Mouse (Mus musculus) forebrain, embryonic 16.5 days (tissue): Measurements from ENCODE around the gene Lingo1. TPM values are rescaled to one million over a fixed set of nuclear protein-coding genes. Genes with fewer than 3 reads are reported as not detected.

Experiments used
- ATAC-seq: fragments of 200-750 bp; cut with Nextera tagmentation; 2 replicates; pipeline ENCODE4 v1.8.0; 2017; ENCODE audit warnings: mild to moderate bottlenecking, moderate library complexity
- H3K27ac ChIP-seq: fragments of 300-500 bp; sonication (generic); 2 replicates; pipeline ENCODE4 v1.5.1; 2014; ENCODE audit warnings: low read length, control low read depth
- H3K27me3 ChIP-seq: fragments of 300-500 bp; sonication (generic); replicated peaks from 2 replicates; pipeline ENCODE4 v1.6.1; 2014; ENCODE audit warnings: low read length; ENCODE audit not compliant: control insufficient read depth, insufficient read depth
- H3K36me3 ChIP-seq: fragments of 300-500 bp; sonication (generic); 2 replicates; pipeline ENCODE4 v1.6.1; 2014; ENCODE audit not compliant: control insufficient read depth, insufficient read depth
- H3K4me1 ChIP-seq: fragments of 300-500 bp; sonication (generic); replicated peaks from 2 replicates; pipeline ENCODE4 v1.6.1; 2014; ENCODE audit warnings: low read length; ENCODE audit not compliant: control insufficient read depth, insufficient read depth
- H3K4me2 ChIP-seq: fragments of 300-500 bp; sonication (generic); 2 replicates; pipeline ENCODE4 v1.6.1; 2014; ENCODE audit warnings: mild to moderate bottlenecking, low read length, control low read depth
- H3K4me3 ChIP-seq: fragments of 300-500 bp; sonication (generic); replicated peaks from 2 replicates; pipeline ENCODE4 v1.5.1; 2014; ENCODE audit warnings: mild to moderate bottlenecking, low read length, control low read depth
- H3K9ac ChIP-seq: fragments of 300-500 bp; sonication (generic); replicated peaks from 2 replicates; pipeline ENCODE4 v1.6.1; 2014; ENCODE audit warnings: low read depth, low read length, control low read depth
- H3K9me3 ChIP-seq: fragments of 300-500 bp; sonication (generic); 2 replicates; pipeline ENCODE4 v1.6.1; 2016; ENCODE audit warnings: low read length; ENCODE audit not compliant: control insufficient read depth
- whole genome bisulfite sequencing: fragments of 180-500 bp; shearing (Covaris S2); extraction: QIAGEN DNeasy Blood & Tissue Kit; methylation state at CpG from one replicate; pipeline ENCODE4 v1.1.7; 2014; 5-methylcytosine and 5-hydroxymethylcytosine counted together
- polyA plus RNA-seq: library from polyadenylated mRNA; unstranded; fragments of >200 nt; fragmentation: Nextera tagmentation; extraction: Ambion mirVana; gene quantifications from 2 replicates; pipeline ENCODE4 v1.2.1, GENCODE M21; 2015

Lingo1 gene
- polyA plus RNA-seq, 1 experiment from 2014 or later, result 45.0 TPM

DNA sequence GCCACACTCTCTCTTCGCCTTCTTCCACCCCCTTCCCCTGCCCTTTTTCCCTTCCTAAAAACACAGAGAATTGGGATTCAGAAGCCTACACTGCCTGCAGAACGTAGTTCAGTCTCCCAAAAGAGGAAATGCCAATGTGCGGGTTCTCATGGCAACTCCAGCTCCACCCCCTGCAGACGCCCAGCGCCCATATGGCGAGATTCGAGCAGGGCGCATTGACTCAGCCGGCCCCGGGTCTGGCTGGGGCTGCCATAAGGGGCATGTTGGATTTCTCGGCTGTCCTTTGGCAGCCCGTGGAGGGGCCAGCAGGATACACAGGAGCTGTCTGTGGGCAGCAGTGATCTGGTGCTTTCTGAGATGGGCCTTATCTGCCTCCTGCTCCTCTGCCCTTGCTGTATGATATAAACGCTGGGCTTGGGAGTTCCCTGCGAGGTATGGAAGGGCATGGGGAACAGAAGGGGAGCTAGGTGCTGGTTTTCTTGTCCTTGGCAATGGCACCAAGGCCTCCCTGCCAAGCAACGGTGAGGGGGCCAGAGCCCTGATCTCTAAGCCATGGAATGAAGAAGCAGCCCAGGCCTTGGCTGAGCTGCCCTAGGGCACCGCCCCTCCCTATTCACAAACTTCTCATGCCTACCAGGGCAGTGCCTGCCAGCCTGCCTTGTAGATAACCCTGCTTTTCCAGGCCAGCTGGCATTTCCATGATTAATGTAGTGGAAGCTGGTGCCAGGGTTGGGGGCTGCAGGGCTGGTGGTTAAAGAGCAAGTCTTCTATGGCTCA lies 139.3 kb downstream of the Lingo1 start:
- H3K27me3 ChIP-seq, result no peaks in the 10 kb centered on the region
- H3K9me3 ChIP-seq, result no peaks in the 10 kb centered on the region
- H3K9ac ChIP-seq, result no peak overlapping the region; the same call in 1 of the 2 replicates
- peak overlapping the region; percentile 19 for H3K4me2 ChIP-seq
- peak overlapping the region; percentile 86 for H3K27ac ChIP-seq
- peaks cover 41% of the 10 kb centered on the region for H3K4me1 ChIP-seq
- H3K36me3 ChIP-seq, result no peaks in the 10 kb centered on the region
- WGBS, result 47% methylated on average over 16 of the region's 16 CpGs
- ATAC-seq, result peak; percentile 47
- H3K4me3 ChIP-seq, result no peak overlapping the region

DNA sequence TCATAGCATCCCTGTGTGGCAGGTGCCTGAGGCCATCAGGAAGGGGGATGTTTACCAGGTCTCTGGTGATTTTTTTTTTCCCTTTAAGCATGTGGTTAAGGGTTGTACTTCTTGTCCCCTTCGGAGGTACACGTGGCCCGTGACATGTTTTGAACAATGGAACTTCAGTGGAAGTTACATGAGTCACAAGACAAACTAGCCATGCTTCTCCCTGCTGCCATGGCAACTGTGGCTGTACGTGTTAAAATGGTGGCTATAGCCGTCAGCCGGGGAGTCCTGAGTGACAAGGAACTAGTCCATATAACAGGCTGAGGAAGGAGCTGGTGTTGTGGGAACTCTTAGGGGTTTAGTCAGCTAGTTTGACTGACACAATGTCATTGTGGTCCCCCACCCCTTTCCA lies 141.1 kb downstream of the Lingo1 start:
- H3K9ac ChIP-seq, result no peak overlapping the region
- H3K27ac ChIP-seq, result no peak overlapping the region
- 33% methylated on average over 6 of the region's 6 CpGs for WGBS
- H3K4me3 ChIP-seq, result no peak overlapping the region
- peaks cover 41% of the 10 kb centered on the region for H3K4me1 ChIP-seq
- H3K27me3 ChIP-seq, result no peaks in the 10 kb centered on the region; the same call in 1 of the 2 replicates
- H3K36me3 ChIP-seq, result no peaks in the 10 kb centered on the region
- no peak for ATAC-seq
- no peak overlapping the region for H3K4me2 ChIP-seq
- H3K9me3 ChIP-seq, result no peaks in the 10 kb centered on the region

DNA sequence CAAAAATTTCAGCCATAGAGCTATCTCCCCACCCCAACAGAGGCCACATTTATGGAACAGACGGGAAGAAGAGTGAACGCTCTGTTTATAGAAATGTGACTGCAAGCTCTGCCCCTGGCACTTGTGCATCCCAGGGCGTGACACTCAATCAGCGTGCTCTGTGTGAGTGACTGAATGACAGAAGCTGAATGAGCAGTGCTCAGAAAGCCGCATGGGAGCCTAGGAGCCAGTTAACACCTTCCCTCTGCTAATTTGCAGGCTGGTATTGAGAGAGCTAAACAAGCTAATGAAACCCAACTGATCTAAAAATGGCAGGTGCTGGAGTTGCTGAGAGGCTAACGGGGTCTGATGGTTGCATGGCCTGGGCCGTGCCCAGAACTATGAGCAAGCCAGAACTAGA lies 143.7 kb downstream of the Lingo1 start:
- Histone ChIP-seq H3K4me3 (no peak overlapping the region), H3K4me2 (no peak overlapping the region), H3K27me3 (no peaks in the 10 kb centered on the region; the same call in 1 of the 2 replicates), H3K36me3 (no peaks in the 10 kb centered on the region), H3K27ac (no peak overlapping the region), H3K9me3 (no peaks in the 10 kb centered on the region), H3K9ac (no peak overlapping the region), H3K4me1 (peaks cover 32% of the 10 kb centered on the region)
- WGBS, result 32% methylated on average over 7 of the region's 7 CpGs
- ATAC-seq, result no peak

DNA sequence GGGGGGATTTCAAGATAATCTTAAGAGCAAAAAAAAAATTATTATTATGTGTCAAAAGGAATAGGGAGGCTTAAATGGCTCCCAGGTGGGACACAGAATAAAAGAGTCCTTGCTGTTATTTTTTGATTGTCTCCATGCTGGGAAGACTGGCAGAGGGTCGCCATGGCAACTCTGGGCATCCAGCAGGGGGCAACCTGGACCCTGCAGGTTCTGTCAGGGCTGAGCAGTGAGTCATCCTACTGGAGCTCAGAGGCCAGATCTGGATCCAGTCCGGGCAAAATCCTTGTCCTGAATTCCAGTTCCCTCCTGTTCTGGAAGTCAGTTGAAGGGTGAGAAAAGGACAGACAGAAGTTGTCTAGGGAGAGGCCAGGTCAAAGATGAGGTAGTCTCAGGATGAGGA lies 144.7 kb downstream of the Lingo1 start:
- H3K4me1 ChIP-seq, result peaks cover 22% of the 10 kb centered on the region
- no peaks in the 10 kb centered on the region; the same call in 1 of the 2 replicates for H3K27me3 ChIP-seq
- H3K9me3 ChIP-seq, result no peaks in the 10 kb centered on the region
- 37% methylated on average over 2 of the region's 2 CpGs for WGBS
- no peak overlapping the region for H3K27ac ChIP-seq
- H3K36me3 ChIP-seq, result no peaks in the 10 kb centered on the region
- H3K4me3 ChIP-seq, result no peak overlapping the region
- no peak overlapping the region for H3K9ac ChIP-seq
- H3K4me2 ChIP-seq, result no peak overlapping the region
- no peak for ATAC-seq

DNA sequence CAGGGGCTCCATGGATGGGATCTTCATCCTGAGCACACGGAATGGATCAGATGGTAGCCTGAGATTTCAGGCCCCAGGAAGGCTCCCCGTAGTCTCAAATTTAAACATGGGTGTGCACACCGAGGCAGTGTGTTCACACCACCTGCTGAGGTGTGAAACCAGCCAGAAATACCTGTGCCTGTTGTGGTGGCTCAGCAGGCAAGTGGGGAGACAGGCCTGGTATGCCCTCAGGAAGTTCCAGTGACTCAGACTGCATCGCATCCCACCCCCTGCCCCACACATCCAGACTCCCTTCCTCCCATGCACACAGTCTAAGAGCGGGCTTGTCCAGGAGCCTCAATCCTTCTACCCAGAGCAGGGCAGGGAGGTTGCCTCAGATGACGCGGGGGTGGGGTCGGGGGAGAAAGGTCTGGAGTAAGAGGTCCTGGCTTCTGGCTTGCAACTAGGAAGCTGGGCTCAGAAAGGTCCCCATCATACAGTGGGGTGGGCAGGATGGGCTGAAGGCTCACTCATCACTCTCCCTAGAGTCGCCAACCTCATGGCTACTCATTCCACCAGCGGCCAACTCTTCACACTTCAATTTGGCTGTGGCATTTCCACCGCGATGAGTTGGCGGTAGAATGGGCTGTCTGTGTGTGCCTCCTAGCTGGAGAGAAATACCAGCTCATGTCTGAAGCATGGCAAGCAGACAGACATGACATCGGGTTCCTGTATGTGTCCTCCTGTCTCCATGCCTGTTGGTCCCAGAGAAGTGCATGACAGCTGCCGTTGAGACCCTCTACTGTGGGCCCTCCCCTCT lies 149.8 kb downstream of the Lingo1 start:
- ATAC-seq, result no peak
- H3K27me3 ChIP-seq, result peaks cover 4% of the 10 kb centered on the region
- H3K9ac ChIP-seq, result no peak overlapping the region
- H3K4me1 ChIP-seq, result peaks cover 17% of the 10 kb centered on the region
- H3K36me3 ChIP-seq, result no peaks in the 10 kb centered on the region
- H3K4me2 ChIP-seq, result no peak overlapping the region
- 87% methylated on average over 15 of the region's 15 CpGs for WGBS
- no peak overlapping the region for H3K4me3 ChIP-seq
- no peaks in the 10 kb centered on the region for H3K9me3 ChIP-seq
- no peak overlapping the region for H3K27ac ChIP-seq

DNA sequence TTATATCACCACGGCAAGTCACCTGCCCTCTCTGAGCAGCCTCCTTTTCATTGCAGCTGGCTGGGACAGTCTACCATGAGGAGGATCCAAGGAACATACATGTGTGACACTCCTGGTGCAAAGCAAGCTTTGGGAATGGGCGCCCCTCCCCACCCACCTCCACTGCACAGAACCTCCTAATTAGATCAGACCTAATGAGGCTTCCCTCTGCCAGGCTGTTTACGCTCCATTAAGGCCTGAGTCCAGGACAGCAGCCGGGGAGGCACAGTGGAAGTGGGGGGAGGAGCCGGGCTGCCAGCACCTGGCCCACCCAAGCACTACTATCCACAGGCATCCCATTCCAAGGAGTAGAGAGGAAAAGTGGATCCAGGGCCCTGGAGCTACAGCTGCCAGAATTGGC lies 152.8 kb downstream of the Lingo1 start:
- Histone ChIP-seq H3K4me1 (peaks cover 17% of the 10 kb centered on the region), H3K27me3 (peaks cover 21% of the 10 kb centered on the region), H3K9ac (no peak overlapping the region), H3K4me2 (no peak overlapping the region), H3K4me3 (no peak overlapping the region), H3K36me3 (no peaks in the 10 kb centered on the region), H3K27ac (no peak overlapping the region), H3K9me3 (no peaks in the 10 kb centered on the region)
- 20% methylated on average over 5 of the region's 5 CpGs for WGBS
- peak; percentile 66 for ATAC-seq

DNA sequence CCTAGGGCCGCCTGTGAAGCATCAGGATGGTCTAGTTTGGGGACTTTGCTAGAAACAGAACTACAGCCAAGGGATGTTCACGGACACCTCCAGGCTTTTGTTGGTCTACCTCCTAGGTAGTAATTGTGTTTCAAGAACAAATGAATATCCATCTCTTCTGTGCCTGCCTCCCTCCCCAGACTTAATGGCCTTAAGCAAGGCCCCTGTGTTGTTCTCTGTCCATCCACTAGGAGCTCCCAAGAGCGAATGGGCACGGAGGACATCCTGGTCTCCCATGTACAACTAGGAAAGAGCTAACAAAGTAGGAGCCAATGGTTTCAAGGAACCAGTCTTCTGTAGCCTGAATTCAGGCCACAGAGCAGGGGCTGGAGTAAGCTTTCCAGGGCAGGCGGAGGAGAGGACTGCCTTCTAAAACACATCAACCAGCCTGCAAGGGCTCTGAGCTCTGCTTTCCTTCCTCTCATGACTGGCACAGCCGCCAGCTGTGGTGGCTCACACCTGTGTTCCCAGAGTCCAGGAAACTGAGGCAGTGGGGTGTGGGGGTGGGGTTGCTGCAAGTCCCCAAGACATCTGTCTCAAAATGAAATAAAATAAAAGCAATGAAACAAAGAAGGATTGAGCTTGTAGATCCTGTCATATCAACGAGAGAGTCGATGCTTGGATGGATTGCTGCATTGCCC lies 157.9 kb downstream of the Lingo1 start:
- peaks cover 36% of the 10 kb centered on the region for H3K4me1 ChIP-seq
- H3K4me3 ChIP-seq, result no peak overlapping the region
- ATAC-seq, result no peak
- H3K36me3 ChIP-seq, result no peaks in the 10 kb centered on the region
- no peak overlapping the region for H3K27ac ChIP-seq
- WGBS, result 52% methylated on average over 8 of the region's 8 CpGs
- peaks cover 31% of the 10 kb centered on the region for H3K27me3 ChIP-seq
- H3K9ac ChIP-seq, result no peak overlapping the region
- no peaks in the 10 kb centered on the region for H3K9me3 ChIP-seq
- H3K4me2 ChIP-seq, result no peak overlapping the region

DNA sequence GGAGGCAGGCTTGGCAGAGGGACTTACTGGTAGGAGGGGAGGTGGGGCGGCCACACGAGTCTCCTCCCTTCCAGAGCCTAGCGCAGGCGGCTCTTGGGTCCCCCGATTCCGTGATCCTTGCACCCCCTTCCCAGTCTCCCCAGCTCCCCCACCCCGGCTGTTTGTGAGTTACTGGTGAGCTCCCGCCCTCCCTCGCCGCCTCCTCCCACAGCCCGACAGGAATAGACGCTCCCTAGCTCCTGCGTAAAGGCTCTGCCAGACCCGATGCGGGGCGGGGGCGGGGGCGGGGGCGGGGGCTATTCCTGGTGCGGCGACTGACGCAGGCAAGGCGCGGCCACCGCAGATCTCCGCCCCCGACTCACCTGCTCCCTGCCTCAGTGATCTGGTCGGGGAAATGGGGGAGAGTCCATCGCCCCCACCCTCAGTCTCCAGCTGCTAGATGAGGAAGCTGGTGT lies 158.8 kb downstream of the Lingo1 start:
- Histone ChIP-seq H3K9ac (0 out of 2 replicates have a peak overlapping the region, but pooled peaks have one; percentile 4), H3K4me1 (peaks cover 33% of the 10 kb centered on the region), H3K27ac (no peak overlapping the region), H3K9me3 (no peaks in the 10 kb centered on the region), H3K27me3 (peaks cover 31% of the 10 kb centered on the region), H3K4me2 (peak overlapping the region; percentile 41), H3K4me3 (peak overlapping the region; percentile 12; the same call in 1 of the 2 replicates), H3K36me3 (no peaks in the 10 kb centered on the region)
- WGBS, result 1% methylated on average over 27 of the region's 29 CpGs
- no peak for ATAC-seq
